Mouse (Mus musculus) heart, embryonic 11.5 days (tissue): ENCODE measurements around the gene Stat5b. TPM values are rescaled to one million over a fixed set of nuclear protein-coding genes. Genes with fewer than 3 reads are reported as not detected.
"Not testable (repeated sequence)": the region's sequence is repeated elsewhere in the genome, so short reads cannot be mapped to it uniquely, and the experiment has no call there.

Experiments used
- ATAC-seq: fragments of 200-750 bp; cut with Nextera tagmentation; replicated peaks from 2 replicates; pipeline ENCODE4 v1.8.0; 2017; ENCODE audit warnings: moderate library complexity; ENCODE audit not compliant: insufficient number of reproducible peaks, low FRiP score, low TSS enrichment
- H3K27ac ChIP-seq: fragments of 300-500 bp; sonication (generic); 2 replicates; pipeline ENCODE4 v1.5.1; 2014; ENCODE audit warnings: mild to moderate bottlenecking, low read depth, low read length
- H3K27me3 ChIP-seq: fragments of 300-500 bp; sonication (generic); 2 replicates; pipeline ENCODE4 v1.6.1; 2014; ENCODE audit warnings: mild to moderate bottlenecking, low read length, mixed read lengths; ENCODE audit not compliant: control insufficient read depth, insufficient read depth
- H3K36me3 ChIP-seq: fragments of 300-500 bp; sonication (generic); 2 replicates; pipeline ENCODE4 v1.6.1; 2014; ENCODE audit warnings: mild to moderate bottlenecking, low read length, moderate library complexity, mixed read lengths; ENCODE audit not compliant: control insufficient read depth, insufficient read depth
- H3K4me1 ChIP-seq: fragments of 300-500 bp; sonication (generic); 2 replicates; pipeline ENCODE4 v1.6.1; 2014; ENCODE audit warnings: low read length; ENCODE audit not compliant: control insufficient read depth, insufficient read depth
- H3K4me2 ChIP-seq: fragments of 300-500 bp; sonication (generic); 2 replicates; pipeline ENCODE4 v1.6.1; 2014; ENCODE audit warnings: mild to moderate bottlenecking, moderate library complexity
- H3K4me3 ChIP-seq: fragments of 300-500 bp; sonication (generic); 2 replicates; pipeline ENCODE4 v1.5.1; 2014; ENCODE audit warnings: low read depth, low read length
- H3K9ac ChIP-seq: fragments of 300-500 bp; sonication (generic); 2 replicates; pipeline ENCODE4 v1.6.1; 2014; ENCODE audit warnings: mild to moderate bottlenecking, low read depth, low read length, moderate library complexity
- H3K9me3 ChIP-seq: fragments of 300-500 bp; sonication (generic); replicated peaks from 2 replicates; pipeline ENCODE4 v1.6.1; 2016; ENCODE audit warnings: low read length; ENCODE audit not compliant: control insufficient read depth
- WGBS: fragments of 180-500 bp; shearing (Covaris S2); extraction: QIAGEN DNeasy Blood & Tissue Kit; methylation state at CpG from one replicate; pipeline ENCODE4 v1.1.7; 2014; ENCODE audit not compliant: insufficient replicate concordance; 5-methylcytosine and 5-hydroxymethylcytosine counted together
- polyA plus RNA-seq: library from polyadenylated mRNA; unstranded; fragments of >200 nt; fragmentation: Nextera tagmentation; extraction: Ambion mirVana; gene quantifications from 2 replicates; pipeline ENCODE4 v1.2.1, GENCODE M21; 2014

Gene Stat5b
- polyA plus RNA-seq, 1 experiment from 2014 or later, result 26.4 TPM

GRCm38 (mm10) chr11:100806380-100807305, 43.9 kb downstream of the Stat5b start:
- H3K36me3 ChIP-seq, result peaks cover 24% of the 10 kb centered on the region
- H3K9me3 ChIP-seq, result no peaks in the 10 kb centered on the region
- no peaks in the 10 kb centered on the region for H3K27me3 ChIP-seq
- ATAC-seq, result no peak
- no peak overlapping the region for H3K27ac ChIP-seq
- H3K4me1 ChIP-seq, result peaks cover 13% of the 10 kb centered on the region
- no peak overlapping the region for H3K9ac ChIP-seq
- H3K4me2 ChIP-seq, result no peak overlapping the region
- no peak overlapping the region for H3K4me3 ChIP-seq
- WGBS, result 72% methylated on average over 20 of the region's 20 CpGs

GRCm38 (mm10) chr11:100805535-100805934, 45.0 kb downstream of the Stat5b start:
- H3K4me3 ChIP-seq, result no peak overlapping the region
- no peaks in the 10 kb centered on the region for H3K9me3 ChIP-seq
- H3K36me3 ChIP-seq, result peaks cover 29% of the 10 kb centered on the region
- H3K9ac ChIP-seq, result no peak overlapping the region
- peaks cover 11% of the 10 kb centered on the region for H3K4me1 ChIP-seq
- WGBS, result 39% methylated on average over 7 of the region's 7 CpGs
- peak overlapping the region; percentile 47 for H3K27ac ChIP-seq
- no peak for ATAC-seq
- no peaks in the 10 kb centered on the region for H3K27me3 ChIP-seq
- H3K4me2 ChIP-seq, result no peak overlapping the region

GRCm38 (mm10) chr11:100804409-100804808, 46.1 kb downstream of the Stat5b start:
- H3K27ac ChIP-seq, result no peak overlapping the region
- H3K4me1 ChIP-seq, result peaks cover 9% of the 10 kb centered on the region
- no peaks in the 10 kb centered on the region for H3K9me3 ChIP-seq
- WGBS, result 93% methylated on average over 10 of the region's 10 CpGs
- no peak overlapping the region for H3K4me3 ChIP-seq
- H3K36me3 ChIP-seq, result peaks cover 29% of the 10 kb centered on the region
- no peak overlapping the region for H3K4me2 ChIP-seq
- H3K27me3 ChIP-seq, result no peaks in the 10 kb centered on the region
- no peak overlapping the region for H3K9ac ChIP-seq
- no peak for ATAC-seq

- H3K4me3 ChIP-seq, result no peak overlapping the region
- H3K27me3 ChIP-seq, result no peaks in the 10 kb centered on the region
- H3K4me2 ChIP-seq, result no peak overlapping the region
- no peaks in the 10 kb centered on the region for H3K4me1 ChIP-seq
- H3K36me3 ChIP-seq, result peaks cover 33% of the 10 kb centered on the region
- no peak overlapping the region for H3K9ac ChIP-seq
- no peaks in the 10 kb centered on the region for H3K9me3 ChIP-seq
- no peak for ATAC-seq
- WGBS, result 83% methylated on average over 5 of the region's 5 CpGs
- no peak overlapping the region for H3K27ac ChIP-seq
Observed at GRCm38 (mm10) chr11:100799426-100799825, 51.1 kb downstream of the Stat5b start.

- no peak overlapping the region for H3K27ac ChIP-seq
- no peak overlapping the region for H3K9ac ChIP-seq
- H3K4me2 ChIP-seq, result no peak overlapping the region
- ATAC-seq, result no peak
- H3K4me1 ChIP-seq, result no peaks in the 10 kb centered on the region
- peaks cover 13% of the 10 kb centered on the region for H3K36me3 ChIP-seq
- H3K9me3 ChIP-seq, result no peaks in the 10 kb centered on the region
- WGBS, result 64% methylated on average over 8 of the region's 8 CpGs
- no peak overlapping the region for H3K4me3 ChIP-seq
- H3K27me3 ChIP-seq, result no peaks in the 10 kb centered on the region
Observed at GRCm38 (mm10) chr11:100796585-100796984, 53.9 kb downstream of the Stat5b start.

- Histone ChIP-seq H3K27me3 (no peaks in the 10 kb centered on the region), H3K9ac (no peak overlapping the region), H3K4me1 (no peaks in the 10 kb centered on the region), H3K27ac (no peak overlapping the region), H3K4me2 (no peak overlapping the region), H3K9me3 (no peaks in the 10 kb centered on the region), H3K36me3 (0 out of 2 replicates have a peak, but pooled peaks cover 9% of the 10 kb centered on the region), H3K4me3 (no peak overlapping the region)
- WGBS, result 96% methylated on average over 2 of the region's 2 CpGs
- no peak for ATAC-seq
Observed at GRCm38 (mm10) chr11:100795386-100795785, 55.1 kb downstream of the Stat5b start.

GRCm38 (mm10) chr11:100791457-100792049, 59.0 kb downstream of the Stat5b start:
- no peak overlapping the region for H3K27ac ChIP-seq
- H3K4me2 ChIP-seq, result no peak overlapping the region
- 82% methylated on average over 2 of the region's 2 CpGs for WGBS
- H3K4me1 ChIP-seq, result no peaks in the 10 kb centered on the region
- no peaks in the 10 kb centered on the region for H3K27me3 ChIP-seq
- ATAC-seq, result no peak
- no peak overlapping the region for H3K9ac ChIP-seq
- peaks cover 23% of the 10 kb centered on the region for H3K36me3 ChIP-seq
- no peak overlapping the region for H3K4me3 ChIP-seq
- no peaks in the 10 kb centered on the region for H3K9me3 ChIP-seq

GRCm38 (mm10) chr11:100790644-100791043, 59.9 kb downstream of the Stat5b start:
- not testable (repeated sequence) for H3K4me1 ChIP-seq, H3K9me3 ChIP-seq, H3K4me2 ChIP-seq, H3K27ac ChIP-seq, H3K4me3 ChIP-seq, ATAC-seq, H3K27me3 ChIP-seq, H3K9ac ChIP-seq
- peaks cover 22% of the 10 kb centered on the region for H3K36me3 ChIP-seq
- WGBS, result 84% methylated on average over 9 of the region's 9 CpGs
